Mouse (Mus musculus) Muller cell, postnatal 12 days (primary cell): ENCODE data around the gene Dyrk1a.
A peak's percentile ranks its signal among the peaks of the same experiment; 100 is the strongest.

Source experiments
- DNase-seq: peaks from one replicate; pipeline ENCODE4 v3.0.0-alpha.2; 2015; ENCODE audit errors: inconsistent ontology term

The Dyrk1a gene

DNA sequence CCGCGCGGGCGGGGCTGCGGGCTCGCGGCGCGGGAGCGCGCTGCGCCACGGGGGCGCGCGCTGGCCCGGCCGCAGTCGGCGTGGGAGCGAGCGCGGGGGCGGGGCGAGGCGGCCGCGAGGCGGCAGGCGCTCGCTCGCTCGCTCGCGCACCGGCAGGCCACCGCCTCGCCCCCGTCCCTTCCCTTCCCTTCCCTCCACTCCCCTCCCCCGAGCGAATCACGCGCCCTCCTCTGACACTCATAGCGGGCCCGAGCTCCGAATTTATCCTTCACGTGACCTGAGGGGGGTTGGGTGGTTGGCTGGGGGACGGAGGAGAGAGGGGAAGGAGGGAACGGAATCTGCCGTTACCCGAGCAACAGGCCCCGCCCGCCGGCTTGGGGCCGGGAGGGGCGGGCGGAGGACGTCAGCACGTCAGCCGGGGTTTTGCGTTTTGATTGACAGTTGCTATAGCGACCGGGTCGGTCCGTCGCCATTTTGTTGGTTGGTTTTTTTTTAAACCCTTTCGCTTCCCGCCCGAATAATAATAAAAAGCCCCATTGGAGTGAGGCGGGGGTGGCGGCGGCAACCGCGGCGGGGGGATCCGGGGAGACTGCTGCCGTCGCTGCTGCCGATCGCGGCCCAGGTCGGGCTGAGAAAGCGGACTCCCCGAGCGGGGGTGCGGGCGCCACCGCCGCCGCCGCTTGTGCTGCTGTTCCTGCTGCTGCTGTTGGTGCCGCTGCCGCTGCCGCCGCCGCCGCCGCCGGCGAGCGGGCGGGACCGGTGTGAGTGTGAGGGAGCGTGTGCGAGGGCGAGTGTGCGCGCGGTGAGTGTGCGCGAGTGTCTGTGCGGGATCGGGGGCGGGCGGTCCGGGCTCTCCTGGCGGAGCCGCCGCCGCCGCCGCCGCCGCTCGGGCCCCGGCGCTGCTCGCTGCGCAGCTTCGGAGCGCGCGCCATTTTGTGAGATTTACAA lies at the start of gene Dyrk1a:
Gene Dyrk1a, plus strand, starts transcription at position 782 of the 948 bp plus-strand sequence.
- peak; percentile 100 for DNase-seq

DNA sequence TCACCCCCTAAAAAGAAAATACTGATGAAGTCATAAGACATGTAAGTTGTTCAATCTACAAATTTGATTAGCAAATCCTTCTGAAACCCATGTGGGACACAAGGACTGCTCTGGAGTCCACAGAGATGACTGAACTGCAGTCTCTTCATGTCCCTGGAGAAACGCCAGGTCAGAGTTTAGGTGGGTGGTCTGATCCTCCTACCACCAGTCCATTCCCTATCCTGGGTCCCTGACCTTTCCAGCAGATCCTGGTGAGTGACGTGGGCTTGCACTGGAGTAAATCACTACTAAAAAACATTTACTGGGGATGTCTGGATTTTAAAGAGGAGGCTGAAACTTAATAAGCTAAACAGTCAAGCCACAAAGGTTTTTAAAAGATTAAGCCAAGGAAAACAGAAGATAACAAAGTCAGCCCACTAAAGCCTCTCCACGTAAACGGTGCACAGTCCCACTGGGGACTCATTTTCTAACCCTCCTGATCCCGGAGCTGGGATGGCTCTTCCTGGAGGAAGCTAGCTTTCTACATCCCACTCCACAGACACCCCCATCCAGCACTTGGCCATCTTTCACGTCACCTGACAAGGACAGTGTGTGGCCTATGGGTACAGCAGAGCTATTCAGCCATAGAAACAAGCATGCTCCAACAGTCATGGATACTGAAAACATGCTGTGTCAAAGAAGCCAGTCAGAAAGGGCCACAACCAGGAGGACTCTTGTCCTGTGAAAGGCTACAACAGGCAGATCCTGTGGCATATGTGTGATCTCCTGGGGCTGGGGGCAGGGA lies 46.0 kb upstream of the Dyrk1a start:
- no peak for DNase-seq

DNA sequence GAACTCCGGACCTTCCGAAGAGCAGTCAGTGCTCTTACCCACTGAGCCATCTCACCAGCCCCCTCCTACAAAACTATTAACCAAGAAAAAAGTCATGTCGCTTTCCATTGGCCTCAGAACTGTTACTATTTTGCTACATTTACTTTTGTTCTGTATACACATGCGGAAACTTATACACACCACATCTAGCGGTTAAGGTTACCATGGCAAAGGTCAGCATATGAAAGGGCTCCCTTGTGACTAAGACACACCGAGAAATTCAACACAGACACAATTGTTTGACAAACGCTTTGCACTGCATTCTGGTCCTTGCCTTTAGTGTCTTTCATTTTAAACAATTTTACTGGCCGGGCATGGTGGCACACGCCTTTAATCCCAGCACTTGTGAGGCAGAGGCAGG lies 45.1 kb upstream of the Dyrk1a start:
- DNase-seq, result no peak

DNA sequence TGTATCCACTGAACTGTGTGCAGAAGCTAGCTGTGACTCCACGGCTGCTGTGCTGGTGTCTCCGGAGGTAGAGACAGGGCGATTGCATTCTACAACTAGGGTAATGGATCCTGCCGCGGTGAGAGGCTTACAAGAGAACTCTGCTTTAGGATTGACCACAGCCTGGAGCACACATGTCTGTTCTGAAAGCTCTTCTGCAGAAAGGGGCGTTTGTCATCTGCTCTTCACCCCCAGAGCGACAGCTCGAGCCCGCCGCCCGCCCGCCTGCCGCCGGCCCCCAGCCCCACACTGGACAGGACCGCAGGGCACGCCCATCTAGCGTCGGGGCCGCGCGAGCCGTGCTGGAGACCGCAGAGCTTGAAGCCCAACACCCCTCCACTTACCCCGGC lies 43.9 kb upstream of the Dyrk1a start:
- no peak for DNase-seq

DNA sequence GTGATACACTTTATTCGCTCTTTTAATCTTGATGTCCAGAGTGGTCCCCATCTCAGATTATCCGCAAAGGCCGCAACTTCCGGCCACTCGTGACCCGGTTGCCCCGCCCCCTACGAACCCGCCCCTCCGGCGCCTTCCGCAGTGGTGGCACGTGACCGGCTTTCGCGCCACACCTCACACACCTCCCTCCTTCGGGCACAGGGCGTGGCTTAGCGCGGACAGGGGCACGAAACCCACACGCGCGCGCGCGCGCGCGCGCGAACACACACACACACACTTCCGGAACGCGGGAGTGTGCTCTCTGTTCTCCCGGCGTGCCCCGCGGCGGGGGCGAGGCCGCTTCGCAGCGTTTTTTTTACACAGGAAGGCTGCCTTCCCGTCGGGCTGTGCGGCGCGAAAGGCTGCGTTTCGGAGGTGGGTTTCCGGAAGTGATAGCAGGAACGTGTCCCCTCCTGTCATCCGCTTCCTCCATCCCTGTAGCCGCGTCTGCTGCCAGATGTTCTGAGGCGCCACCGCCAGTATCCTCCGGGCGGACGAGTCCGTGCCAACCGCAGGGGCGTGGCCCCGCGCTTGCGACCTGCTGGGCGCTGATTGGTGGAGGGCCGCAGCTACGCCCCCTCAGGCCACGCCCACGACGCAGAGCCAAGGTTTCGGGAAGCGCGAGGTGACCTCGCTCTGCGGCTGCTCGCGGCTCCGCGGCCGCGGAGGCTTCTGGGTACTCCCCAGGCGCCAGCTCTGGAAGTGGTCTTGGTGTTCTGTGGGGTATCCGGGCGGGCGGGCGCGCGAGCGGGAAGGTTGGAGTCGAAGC lies 43.3 kb upstream of the Dyrk1a start, which contains the start of gene Vps26c:
Gene Vps26c, minus strand, starts transcription at position 487 of the 808 bp plus-strand sequence.
- DNase-seq, result peak; percentile 100

DNA sequence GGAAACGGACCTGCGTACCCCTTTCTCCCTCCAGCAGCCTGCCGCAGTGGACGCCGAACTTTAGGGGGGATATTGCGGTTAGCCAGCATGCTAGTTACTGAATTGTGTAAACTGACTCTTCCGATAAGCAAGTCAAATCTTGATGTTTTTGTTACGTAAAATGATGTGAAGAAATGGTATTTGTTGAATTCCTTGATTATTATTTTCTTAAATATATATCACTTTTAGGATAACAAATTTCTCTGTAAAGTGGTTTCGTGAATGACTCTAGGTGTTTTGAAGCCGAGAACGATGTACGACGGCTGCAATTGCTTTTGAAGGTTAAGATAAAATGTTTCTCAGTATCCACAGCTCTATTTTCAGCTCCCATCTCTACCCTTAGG lies 42.7 kb upstream of the Dyrk1a start:
- DNase-seq, result no peak

DNA sequence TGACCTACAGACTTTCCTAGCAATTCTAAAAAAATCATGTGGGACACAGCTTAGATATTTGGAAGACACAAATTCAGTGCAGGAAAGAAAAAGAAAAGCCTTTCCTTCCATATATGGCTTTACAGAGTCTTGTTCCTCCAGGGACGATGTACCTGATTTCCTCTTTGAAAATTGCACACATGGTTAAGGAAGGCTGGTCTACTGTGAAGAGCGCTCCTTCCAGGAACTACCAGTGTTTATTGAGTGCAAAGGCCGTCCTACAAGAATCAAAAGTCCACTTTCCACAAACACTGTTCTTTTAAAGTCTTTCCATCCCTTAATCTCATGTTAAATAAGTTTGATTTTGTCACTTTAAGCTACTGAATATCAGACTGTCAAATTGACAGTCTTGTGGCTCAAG lies 42.3 kb upstream of the Dyrk1a start:
- DNase-seq, result no peak

DNA sequence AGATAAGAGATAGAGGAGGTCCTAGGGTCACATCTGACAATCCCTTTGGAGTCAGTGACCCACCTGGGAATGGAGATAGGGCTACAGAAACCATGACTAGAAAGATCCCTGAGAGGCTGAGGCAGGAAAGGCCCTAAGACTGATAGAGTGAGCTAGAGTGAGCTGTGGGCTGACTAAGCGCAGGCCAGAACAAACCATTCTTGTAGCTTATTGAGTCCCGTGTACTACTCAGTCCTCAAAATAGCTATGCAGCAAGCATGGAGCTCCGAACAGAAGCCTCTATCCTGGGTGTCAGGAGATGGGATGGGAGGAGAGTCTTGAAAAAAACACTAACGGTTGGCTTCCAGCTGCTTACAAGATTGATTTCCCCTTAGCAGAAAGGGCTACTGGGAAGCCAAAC lies 38.5 kb upstream of the Dyrk1a start:
- DNase-seq, result no peak

DNA sequence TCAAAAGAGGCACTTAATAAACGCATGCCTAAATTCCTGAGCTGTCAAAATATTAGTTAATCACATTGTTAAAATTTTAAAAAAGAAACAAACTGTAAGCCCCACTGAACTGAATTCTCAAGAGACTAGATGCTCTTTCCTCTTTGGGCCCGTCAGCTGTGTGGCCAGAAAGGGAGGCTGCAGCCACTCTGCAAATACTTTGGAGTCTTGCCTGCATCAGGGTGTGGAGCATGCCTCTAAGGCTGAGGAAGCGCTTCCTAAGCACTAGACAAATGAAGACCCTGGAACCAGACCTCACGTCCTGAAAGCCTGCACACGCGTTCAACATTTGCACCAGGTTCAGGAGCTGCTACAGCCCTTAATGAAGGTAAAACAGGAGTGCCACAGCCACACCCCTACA lies 36.1 kb upstream of the Dyrk1a start:
- no peak for DNase-seq

DNA sequence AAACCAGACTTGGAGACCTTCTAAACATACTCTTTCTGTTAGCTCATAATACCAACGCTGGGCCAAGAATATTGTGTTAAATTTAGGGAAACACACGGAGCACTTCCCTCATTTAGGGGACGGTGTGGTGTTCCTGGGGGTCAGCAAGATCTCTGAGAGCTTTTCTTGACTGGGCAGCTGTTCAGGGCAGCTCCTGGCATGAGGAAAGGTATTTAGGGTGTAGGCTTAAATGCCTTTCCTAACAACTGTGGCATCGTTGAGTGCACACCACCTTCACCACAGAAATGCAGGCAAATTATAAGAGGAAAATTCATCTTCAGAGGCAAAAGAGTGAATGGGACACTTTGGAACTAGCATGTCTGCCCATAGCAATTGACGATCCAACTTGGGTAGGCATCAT lies 34.1 kb upstream of the Dyrk1a start:
- DNase-seq, result no peak

DNA sequence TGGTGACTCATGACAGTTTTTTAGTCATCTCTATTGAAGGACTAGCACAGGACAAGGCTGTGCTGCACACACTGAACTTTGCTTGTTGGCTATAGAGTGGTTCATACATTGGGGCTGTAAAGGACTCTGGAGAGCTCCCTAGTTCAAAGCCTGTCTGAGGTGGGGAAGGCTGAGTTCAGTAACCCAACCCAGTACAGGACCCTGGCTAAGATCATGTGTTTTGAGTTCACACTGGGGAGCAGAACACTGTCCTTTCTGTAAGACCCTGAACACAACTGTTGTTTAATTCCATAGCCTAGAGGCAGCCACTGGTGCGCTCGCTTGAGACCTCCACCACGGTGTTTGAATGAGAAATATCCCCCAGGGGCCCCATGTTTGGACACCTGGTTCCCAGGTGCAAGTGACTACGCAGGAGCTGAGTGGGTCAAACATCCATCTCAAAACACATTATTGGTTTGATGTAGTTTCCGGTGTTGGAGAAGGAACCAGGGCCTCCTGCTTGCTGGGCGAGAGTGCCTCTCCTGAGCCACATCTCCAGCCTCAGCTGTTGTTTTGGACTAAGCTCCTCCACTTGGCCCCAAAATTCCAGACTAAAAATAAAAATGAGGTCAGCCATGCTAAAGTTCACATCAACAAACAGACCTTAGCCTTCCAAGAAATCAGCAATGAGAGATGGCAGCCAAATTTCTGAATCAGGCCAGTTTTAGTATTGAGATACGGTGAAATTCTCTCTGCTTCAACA lies 33.2 kb upstream of the Dyrk1a start:
- peak; percentile 78 for DNase-seq

DNA sequence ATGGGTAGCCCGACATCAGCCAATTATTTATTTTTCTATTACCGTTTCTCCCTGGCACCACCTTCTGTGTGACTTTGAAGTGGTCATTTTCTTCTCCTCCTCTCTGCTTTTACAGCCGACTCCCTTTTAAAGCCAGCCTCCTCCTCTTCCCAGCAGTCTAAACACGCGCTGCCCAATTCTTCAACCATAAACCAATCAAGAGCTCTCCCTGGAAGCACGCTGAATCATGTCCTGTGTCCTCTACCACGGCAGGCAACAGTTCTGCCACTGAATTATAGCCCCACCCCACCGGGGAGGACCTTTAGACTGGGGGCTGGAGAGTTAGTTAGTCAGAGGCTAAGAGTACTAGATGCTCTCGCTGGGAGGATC lies 32.7 kb upstream of the Dyrk1a start:
- peak; percentile 76 for DNase-seq

DNA sequence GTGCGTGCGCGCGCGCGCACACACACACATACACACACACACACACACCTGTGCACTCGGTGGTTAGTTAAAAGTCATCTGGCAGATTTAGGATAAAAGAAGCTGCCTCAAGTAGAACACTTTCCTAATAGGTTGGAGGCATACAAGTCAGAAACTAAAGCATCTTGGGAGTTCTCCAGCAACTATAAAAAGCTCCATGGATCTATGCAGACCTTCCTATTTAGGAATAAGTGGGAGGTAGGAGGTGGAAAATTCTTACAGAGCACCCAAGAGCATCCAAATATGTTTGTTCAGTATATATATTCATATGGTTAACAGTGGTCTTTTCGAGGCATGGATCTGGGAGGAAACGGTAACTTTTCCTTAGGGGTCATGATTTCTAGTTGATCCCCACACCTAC lies 29.7 kb upstream of the Dyrk1a start:
- DNase-seq, result no peak

DNA sequence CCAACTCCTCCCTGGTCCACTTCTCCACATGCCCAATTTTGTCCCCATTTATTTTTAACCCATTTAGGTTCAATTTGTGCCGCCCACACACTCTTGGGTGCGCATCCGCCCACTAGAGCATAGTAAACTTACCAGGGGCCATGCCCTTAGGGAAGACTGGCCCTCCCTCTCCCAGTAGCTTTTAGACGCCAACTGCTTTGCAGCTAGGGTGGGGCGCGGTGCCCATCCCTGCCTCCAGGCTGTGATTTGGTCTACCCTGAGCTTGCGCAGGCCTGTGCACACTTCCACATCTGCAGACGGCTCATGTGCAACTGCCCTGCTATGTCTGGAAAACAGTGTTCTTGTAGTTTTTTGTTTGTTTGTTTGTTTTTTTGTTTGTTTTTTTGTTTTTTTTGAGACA lies 26.9 kb upstream of the Dyrk1a start:
- DNase-seq, result no peak

DNA sequence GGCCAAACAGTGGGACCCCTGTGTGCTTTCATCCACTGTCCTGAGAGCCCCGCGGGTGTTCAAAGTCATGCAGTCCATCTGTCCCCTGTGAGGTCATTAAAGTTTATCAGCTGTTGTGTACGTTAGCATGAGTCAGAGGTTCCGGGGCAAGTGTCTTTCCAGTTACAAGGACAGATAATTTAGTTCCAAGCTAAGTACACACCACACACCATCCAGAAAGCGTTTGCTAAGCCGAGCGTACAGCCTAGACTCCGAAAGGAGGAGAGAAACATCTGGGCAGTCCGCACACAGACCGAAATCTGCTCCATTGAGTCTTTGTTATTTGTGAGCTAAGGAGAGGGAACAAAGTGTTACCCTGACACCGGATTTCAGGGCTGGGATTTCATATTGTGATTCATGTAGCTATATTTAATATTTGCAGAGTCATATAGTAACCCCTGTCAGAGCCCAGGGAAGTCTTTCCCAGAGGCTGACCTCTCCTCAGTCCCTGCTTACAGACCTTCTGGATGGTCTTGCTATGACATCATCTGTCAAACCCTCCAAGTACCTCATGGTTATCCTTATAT lies 25.2 kb upstream of the Dyrk1a start:
- no peak for DNase-seq

DNA sequence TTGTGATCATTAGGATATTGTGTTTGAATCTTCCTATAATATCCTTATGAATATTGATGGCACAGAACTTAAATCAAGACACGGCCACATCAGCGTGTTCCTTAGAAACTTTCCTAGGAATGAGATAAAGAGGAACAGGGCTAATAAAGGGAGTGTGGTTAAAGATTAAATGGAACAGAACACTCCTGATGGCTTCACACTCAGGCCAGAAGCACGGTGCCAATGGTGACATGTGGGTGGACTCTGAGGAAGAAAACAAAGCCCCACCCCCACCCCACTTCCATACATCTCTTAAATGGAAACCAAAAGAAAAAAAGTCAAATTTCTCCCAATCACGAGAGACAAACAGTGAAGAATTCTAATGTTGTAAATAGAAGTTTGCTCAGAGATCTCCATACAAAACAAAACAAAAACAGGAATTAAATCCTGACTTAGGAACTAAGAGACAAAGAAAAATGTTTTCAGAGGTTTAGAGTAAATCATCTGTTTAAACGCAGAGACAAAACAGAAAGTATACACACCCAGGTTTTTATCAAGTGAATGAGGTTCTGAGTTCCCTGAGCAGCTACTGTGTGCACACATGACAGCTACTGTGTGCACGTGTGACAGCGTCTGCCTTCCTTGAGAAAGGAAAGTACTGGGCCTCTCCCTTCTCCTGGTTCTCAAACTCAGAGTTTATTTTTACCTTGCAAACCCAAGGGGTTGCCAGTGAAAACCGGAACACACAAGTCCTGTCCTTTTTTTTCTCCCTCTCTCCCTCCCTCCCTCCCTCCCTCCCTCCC lies 23.8 kb upstream of the Dyrk1a start:
- DNase-seq, result no peak

DNA sequence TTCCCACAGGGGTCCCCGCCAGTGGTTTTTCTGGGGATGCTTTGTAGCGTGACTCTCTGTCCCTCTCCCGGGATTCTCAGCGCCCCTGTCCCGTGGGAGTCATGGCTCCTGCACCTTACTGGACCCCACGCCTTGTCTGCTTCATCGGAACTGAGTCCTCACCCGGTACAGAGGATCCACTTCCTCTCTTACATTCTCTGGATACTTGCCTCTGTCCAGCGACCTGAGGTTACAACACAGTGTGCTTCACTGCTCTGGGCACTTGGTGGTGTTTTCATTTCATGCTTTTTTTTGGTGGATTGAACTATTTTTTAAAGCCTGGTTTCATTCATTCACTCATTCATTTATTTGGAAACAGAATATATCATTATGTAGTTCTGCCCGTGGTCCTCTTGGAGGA lies 20.0 kb upstream of the Dyrk1a start:
- DNase-seq, result no peak

DNA sequence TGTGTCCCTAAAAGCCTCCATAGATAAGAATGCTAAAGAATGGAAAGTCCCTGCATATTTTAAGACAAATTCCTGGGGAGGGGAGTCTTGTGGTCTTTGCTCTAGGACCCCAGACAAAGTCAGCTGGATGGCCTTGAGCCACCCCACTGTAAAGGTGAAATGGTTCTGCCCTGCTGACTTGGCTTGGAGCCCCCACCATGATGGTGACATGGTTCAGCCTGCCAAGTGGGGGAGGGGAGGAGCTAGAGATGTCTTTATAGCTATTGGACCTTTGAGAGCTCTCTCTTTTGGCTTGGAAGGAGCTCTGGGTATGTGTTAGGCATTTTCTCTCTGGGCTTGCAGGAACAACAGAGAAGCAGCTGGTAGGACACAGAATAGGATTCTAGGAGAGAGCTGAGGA lies 17.9 kb upstream of the Dyrk1a start:
- DNase-seq, result no peak

DNA sequence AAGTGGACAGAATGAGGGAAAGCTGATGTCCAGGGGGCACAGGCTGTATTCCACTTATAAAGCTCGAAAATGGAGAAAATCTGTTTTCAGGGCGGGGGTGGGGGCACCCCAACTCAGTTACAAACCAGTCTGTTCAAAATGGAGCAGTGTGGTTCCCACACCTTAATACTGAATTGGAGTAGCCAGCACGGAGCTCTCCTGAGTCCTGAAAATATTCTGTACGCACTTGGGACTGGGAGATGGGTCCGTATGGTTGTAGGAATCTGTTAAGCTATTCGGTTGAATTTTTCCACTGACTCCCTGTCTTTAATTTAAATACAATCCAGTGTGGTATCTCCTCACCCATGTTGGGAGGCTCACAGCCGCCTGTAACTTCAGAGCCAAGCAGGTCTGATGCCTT lies 14.5 kb upstream of the Dyrk1a start:
- no peak for DNase-seq

DNA sequence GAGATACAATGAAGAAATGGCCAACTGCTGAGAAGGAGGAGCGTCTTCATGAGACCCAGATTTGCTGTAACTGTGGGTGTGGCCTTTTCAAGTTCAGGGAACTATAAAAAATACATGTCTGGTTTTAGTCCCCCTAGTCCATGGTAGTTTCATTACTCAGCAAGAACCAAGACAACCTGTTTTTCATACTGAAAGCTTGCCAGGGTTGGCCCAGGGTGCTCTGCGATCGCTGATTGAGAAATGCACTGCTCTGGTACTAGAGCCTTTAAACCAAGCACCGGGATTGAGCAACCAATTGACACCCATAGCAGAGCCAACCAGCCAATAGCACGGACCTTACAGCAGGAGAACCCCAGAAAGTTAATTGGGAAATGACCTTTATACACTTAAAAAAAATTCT lies 13.6 kb upstream of the Dyrk1a start:
- no peak for DNase-seq
